Mouse (Mus musculus) spleen, adult 10 weeks (tissue): ENCODE data around the gene Mrps6. TPM values are rescaled to one million over a fixed set of nuclear protein-coding genes. Genes with fewer than 3 reads are reported as not detected.

Source experiments
- polyA plus RNA-seq: library from polyadenylated mRNA; stranded (reverse); fragments of 350-450 nt; fragmentation: Illumina TruSeq; extraction: RNeasy Lipid Tissue Mini Kit (QIAGEN cat#74804); gene quantifications from one replicate; pipeline ENCODE4 v1.2.3, GENCODE M21; 2015; ENCODE audit warnings: low replicate concordance; ENCODE audit not compliant: insufficient read depth

Gene Mrps6
- polyA plus RNA-seq: 28.5 TPM

DNA sequence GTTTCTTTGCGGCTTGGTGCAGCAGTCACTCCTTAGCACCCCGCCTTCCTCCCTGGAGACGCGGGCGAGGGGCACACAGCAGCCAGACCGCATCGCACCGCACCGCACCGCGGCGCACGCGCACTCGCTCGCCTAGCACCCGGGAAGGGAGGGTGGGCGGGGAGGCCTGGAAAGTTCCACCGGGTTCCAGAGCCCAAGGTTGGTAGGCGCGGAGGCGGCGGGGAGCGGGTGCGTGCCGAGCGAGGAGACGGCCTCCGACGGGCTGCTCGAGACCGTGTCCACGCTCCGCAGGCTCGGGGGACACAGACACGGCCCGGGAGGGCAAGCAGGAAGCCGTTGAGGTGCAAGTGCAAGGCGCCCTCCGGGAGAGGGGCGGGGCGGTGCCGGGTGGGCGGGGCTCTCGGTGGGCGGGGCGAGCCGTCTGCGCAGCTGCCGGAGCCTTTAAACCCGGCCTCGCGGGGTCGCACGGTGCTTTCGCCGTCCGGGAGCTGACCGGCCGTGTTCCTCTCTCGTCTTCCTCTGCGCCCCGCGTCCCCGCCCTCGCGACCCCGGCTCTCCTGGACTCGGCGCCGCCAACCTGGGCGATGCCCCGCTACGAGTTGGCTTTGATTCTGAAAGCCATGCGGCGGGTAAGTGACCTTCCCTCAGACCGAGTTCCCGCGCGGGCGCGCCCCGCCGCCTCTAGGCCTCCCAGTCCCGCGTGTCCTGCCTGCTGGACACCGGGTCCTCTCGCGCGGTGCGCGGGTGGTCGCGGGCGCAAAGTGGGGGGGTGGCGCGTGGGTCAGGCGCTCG is at the start of gene Mrps6, which contains the start of the genes Gm49711 and Slc5a3:
Mrps6 (plus strand) TSS at position 419 of the 792 bp plus-strand sequence.
Gm49711 (plus strand) TSS at position 465 of the 792 bp plus-strand sequence.
Slc5a3 (plus strand) TSS at position 471 of the 792 bp plus-strand sequence.

Other genes with a start within 250 kb of the Mrps6 start
- not detected for gene Gm49711, start within 50 bp of the Mrps6 start, polyA plus RNA-seq
- 6.1 TPM for gene Slc5a3, start 52 bp downstream of the Mrps6 start, polyA plus RNA-seq
- not detected for gene Kcne2, start 234.1 kb downstream of the Mrps6 start, polyA plus RNA-seq
- 88.4 TPM for gene Smim11, start 243.0 kb downstream of the Mrps6 start, polyA plus RNA-seq